Mouse (Mus musculus): Measurements from ENCODE around the gene Nfib.

Gene Nfib

DNA sequence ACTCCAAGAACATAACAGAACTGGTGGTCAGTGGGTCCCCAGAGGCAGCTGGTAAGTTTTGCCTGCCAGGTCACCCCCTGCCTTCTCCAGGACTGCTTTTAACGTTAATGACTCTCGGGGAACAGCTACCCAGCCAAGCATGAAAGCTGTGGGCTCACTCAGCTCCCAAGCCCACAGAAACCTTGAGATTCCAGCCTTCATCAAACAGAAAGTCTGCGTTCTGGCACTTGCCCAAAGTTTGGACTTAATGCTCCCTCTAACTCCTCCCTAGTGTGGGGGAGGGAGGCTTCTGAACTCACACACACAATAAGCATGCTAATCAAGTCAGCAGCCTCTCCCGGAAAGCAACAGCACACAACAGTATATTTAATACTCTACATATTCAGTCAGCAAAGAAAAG is 360.8 kb downstream of the Nfib start:
- DNase-seq (ENCODE audit: low spot score), result peak; percentile 27

DNA sequence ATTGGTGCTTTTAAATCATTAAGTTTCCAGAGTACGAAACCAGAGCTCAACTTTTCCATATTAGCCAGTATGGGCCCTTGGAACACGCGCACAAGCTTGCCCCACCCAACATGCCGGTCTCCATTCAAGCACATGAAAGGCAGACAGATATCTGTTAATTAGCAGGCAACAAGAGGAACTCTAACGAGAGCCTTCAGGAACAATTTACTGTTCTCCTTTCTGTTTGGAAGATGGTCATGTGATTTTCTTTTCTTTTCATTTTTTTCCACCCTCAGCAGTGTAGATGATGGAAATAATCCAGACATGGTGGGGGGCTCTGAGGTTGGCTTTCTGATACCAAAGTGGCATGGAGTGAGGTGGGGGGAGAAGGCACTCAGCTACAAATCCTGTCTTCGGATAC is 361.3 kb downstream of the Nfib start:
- DNase-seq (ENCODE audit: low spot score), result no peak

DNA sequence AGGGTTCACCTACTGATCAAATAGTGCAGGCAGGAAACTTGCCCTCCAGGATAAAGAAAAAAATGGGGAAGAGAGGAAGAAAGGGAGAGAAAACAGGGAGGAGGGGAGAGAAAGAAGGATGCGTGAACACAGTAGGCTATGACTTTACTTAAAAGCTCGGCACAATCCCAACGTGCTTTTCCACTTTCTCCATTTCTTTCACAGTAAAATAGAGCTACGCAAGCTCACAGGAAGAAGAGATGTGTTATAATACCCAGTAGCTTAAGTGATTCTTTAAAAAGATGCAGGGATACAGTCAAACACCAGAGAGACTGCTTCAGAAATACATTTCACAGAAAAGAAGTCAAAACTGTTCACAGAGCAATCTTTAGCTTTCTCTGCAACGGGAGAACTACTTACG is 366.6 kb downstream of the Nfib start:
- DNase-seq (ENCODE audit: low spot score), result no peak

- DNase-seq (ENCODE audit: low spot score), result no peak
Measured at GRCm38 (mm10) chr4:82338481-82338880, 367.1 kb downstream of the Nfib start.

GRCm38 (mm10) chr4:82336951-82337381 is 368.6 kb downstream of the Nfib start:
- DNase-seq (ENCODE audit: low spot score), result no peak

GRCm38 (mm10) chr4:82335266-82335865 is 370.2 kb downstream of the Nfib start:
- no peak for DNase-seq (ENCODE audit: low spot score)

GRCm38 (mm10) chr4:82333413-82333812 is 372.1 kb downstream of the Nfib start:
- no peak for DNase-seq (ENCODE audit: low spot score)

GRCm38 (mm10) chr4:82330095-82330494 is 375.5 kb downstream of the Nfib start:
- no peak for DNase-seq (ENCODE audit: low spot score)

- no peak for DNase-seq (ENCODE audit: low spot score)
Measured at GRCm38 (mm10) chr4:82326140-82326529, 379.4 kb downstream of the Nfib start.

DNA sequence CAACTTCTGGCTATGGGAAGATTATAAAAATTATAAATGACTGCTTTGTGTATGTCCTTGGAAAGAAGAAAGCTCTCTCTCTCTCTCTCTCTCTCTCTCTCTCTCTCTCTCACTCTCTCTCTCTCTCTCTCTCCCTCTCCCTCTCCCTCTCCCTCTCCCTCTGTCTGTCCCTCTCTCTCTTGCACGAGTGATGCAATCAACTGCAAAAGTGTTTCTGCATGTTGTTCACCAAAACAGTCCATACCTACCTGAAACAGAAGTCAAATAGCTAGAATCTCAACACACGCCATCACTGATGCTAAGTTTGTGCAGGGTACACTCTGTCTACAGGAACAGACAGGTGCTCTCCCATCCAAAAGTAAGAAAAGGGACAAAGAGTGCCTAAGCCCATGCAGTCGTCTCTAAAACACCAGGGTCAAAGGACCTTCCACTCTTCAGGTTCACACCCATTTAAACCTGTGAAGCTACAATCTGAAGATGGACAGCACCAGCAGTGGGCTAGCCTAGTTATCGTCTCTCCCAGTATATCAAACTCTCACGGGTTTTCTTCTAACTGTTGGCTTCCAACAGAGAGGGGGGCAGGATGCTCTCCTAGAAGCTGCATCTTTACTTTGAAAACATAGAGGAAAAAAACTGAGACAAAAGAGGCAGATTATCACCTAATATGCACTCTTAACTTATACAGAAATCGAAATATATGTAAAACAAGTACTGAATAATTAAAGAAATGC is 380.0 kb downstream of the Nfib start:
- DNase-seq (ENCODE audit: low spot score), result no peak

- no peak for DNase-seq (ENCODE audit: low spot score)
Measured at GRCm38 (mm10) chr4:82324977-82325376, 380.6 kb downstream of the Nfib start.

DNA sequence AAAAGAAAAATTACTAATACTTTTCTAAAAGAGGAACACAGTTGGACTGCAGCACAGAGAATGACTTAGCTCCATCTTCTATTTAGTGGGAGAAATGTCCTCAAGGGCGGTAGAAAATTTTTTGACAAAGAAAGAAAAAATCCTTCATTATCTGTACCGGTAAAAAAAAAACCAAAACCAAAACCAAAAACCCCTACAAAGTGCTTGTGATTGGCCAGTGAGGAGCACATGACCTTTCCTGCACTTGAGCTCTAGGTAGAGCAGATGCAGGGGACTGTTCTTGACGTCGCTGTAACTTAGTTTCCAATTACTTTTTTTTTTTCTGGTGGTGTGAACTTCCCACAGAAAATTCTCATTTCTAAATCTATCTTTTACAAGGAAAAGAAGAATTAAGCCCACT is 384.5 kb downstream of the Nfib start:
- no peak for DNase-seq (ENCODE audit: low spot score)

DNA sequence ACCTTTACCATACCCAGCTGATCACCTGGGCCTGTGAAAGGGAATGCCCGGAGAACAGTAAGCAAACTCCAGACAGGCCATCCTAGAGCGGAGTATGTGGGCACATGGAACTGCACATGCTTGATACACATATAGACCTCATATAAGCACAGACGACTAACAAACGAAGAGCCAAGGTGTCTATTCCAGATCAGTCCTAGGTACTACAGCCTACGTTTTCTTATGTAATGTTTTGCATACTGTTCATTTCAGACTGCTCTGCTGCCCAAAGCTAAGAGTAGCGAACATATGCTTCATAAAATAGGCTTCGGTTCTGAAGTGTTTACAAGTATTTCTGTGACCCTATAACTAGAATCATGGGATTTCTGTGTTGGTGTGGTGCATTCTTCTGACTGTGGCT is 386.2 kb downstream of the Nfib start:
- no peak for DNase-seq (ENCODE audit: low spot score)

DNA sequence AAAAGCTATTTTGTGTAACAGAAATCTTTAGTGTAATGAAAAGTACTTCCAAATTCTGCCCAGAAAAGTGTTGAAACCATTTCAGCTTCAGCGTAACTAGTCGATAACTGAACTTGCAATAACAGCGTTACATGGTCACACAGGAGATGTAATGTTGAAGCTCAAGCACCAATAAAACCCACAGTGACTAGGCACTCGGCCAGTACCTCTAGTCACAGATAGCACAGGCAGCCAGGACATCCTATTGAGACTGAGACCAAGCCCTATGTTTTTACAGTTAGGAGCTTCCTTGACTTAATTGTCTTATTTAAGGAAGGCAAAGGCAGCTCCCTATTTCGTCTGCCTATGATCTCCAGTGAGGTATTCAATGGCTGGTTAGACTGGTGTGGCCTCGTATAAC is 389.4 kb downstream of the Nfib start:
- DNase-seq (ENCODE audit: low spot score), result no peak

GRCm38 (mm10) chr4:82315710-82316109 is 389.8 kb downstream of the Nfib start:
- DNase-seq (ENCODE audit: low spot score), result no peak

DNA sequence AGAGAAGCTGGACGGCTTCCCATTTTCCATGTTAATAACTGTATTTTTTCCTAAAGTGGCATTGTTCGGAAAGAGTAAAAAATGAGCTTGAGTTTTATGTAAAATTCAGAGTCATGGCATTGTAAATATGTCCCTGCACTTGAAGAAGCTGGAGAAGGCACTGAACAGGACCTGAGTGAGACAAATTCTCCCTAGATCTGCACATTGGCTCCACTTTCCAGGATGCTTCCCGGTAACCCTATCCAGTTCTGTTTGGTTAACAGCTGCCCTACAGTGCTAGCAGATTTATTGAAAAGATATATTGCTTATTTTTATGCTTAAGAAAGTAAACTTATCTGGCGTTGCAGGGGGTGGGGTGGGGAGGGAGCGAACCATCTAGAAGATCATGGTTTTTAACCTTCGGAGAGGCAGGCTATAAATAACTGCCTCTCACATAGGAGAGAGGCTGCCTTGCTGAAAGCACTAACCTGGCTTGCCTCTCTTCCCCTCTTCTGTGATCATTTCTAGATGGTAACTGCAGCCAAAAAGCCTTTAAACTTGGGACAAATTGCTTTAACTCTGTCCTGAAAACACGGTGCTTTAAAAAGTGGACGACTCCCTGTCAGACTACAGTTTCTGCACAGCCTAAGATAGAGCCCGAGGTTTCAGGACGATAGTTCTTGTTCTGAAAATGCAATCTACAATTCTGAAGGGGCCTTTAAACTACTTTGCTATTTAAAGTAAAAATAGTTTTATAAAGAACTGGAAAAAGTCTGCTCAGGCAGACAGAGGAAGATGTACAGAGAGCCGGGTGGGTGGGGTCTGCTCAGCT is 394.4 kb downstream of the Nfib start:
- no peak for DNase-seq (ENCODE audit: low spot score)

DNA sequence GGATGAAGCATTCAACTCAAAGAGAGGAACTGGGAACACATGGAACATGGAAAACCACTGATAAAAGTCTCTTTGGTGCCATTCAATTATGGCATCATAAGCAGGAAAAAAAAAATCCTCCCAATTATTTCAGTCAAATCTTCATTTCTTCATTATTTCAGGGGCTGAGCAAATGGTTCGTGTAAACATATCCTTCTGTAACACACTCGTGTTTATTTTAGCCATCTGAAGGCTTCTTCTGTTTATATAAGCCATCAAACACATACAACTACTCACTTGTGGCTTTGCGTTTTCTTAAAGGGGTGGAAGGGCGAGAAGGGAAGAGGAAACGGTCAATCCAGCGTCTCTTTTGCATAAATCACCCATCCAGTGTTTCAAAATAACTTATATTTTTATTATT is 399.5 kb downstream of the Nfib start:
- no peak for DNase-seq (ENCODE audit: low spot score)

DNA sequence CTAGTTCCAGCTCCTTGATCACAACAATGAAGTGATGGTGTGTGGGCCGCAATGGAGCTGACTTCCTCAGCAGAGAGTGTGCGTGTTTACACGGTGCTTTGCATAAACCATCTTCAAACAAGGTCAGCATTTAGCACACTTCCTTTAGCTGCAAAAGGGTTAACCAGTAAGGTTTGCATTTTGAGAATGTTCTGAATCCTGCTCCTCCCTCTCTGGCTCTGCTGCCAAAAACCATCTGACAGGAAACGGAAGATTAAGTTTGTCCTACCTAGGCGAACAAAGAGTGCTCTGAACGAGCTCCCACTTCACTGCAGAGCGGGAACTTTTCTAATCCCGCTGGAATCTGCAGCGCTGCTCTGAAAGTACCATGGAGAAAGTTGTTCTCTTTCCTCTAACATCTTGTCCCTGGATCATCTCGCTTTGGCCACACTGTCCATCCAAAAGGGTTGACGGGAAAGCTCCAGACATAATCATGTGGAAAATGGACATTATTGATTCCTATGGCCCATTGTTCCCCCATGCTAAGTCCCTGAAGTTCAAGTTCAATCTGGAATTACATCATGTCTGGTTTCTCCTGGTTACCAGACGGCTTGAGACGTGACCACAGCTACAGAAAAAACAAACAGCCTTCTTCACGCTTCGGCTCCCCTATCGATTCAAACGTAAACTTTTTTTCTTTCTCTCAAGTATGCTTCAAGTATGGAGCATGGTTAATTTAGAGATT is 401.2 kb downstream of the Nfib start:
- DNase-seq (ENCODE audit: low spot score), result no peak

DNA sequence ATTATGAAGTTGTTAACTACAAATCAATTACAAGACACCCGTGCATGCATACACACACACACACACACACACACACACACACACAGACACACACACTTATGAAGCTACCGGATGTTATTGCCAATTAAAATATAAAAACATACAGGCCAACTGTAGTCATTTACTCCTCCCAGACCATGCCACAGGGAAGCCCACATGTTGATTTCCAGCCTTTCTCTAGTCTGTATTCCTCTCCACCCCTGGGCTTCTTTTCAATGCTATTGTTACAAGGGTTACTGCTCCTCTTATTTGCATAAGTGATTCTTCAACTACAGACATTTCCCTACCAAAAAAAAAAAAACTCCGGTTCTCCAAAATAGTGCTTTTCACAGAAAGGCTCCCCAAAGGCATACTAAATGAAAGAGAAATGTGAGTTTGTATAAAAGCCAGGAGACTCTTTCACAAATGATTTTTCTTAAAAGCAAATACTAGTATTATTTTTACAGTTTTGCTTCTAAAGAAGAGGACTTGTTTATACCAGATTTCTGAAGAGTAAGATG is 402.1 kb downstream of the Nfib start:
- no peak for DNase-seq (ENCODE audit: low spot score)

DNA sequence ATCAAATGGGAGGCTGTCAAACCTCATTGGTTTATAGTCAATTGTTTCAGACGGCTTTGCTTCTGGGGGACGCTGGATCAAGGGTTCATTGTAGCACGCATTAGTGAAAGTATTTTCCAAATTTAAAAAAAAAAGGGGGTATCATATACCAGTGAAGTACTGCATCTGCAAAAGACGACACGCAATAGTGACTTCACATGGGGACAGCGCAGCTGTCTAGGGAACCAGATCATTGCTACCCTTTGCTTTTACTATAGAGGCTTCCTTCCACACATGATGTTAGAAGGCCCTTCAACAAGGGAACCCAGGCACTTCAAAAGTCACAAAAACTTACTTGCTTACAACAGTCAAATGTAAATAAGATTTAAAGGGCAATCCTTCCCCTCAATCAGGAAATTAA is 402.6 kb downstream of the Nfib start:
- DNase-seq (ENCODE audit: low spot score), result no peak

DNA sequence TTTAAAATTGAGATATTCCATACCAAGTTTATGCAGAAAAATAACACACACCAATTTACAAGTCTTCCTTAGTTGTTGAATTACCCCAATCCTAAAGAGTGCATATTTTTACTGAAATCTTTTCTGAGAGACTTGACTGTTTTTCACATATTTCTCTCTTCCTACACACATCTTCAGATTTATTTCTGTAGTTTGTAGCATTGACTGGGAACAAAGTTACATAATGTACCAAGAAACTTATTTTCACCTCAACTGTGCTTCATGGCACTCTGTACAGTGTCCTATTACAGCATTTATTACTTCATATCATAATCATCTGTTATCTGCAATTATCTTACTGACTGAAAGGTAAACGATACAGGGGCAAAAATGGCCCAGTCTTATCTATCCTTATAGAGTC is 406.9 kb downstream of the Nfib start:
- no peak for DNase-seq (ENCODE audit: low spot score)

GRCm38 (mm10) chr4:82297562-82297961 is 408.0 kb downstream of the Nfib start:
- DNase-seq (ENCODE audit: low spot score), result no peak

All from ovary, postnatal 10 days (tissue).